Mouse (Mus musculus) E14TG2a.4 (cell line): ENCODE results near the gene Kif13a.
A peak's percentile ranks its signal among the peaks of the same experiment; 100 is the strongest.

ENCODE experiments used
- H3K27me3 ChIP-seq: 2 replicates; pipeline ENCODE4 v1.6.1; 2014; ENCODE audit warnings: low read length, control low read depth; ENCODE audit not compliant: insufficient read depth
- H3K36me3 ChIP-seq: 2 replicates; pipeline ENCODE4 v1.6.1; 2014; ENCODE audit warnings: low read length, control low read depth; ENCODE audit not compliant: insufficient read depth
- H3K4me1 ChIP-seq: replicated peaks from 2 replicates; pipeline ENCODE4 v1.6.1; 2014; ENCODE audit warnings: low read depth, low read length, control low read depth
- H3K4me3 ChIP-seq: replicated peaks from 2 replicates; pipeline ENCODE4 v1.5.1; 2014; ENCODE audit warnings: mild to moderate bottlenecking, low read length
- H3K9me3 ChIP-seq: 2 replicates; pipeline ENCODE4 v1.6.1; 2014; ENCODE audit warnings: low read length, control low read depth
- CTCF ChIP-seq: conservative IDR thresholded peaks from 2 replicates; pipeline ENCODE4 v1.5.1; 2014; ENCODE audit warnings: low read length
- NANOG ChIP-seq: IDR thresholded peaks from 2 replicates; pipeline ENCODE4 v1.6.1; 2014; ENCODE audit warnings: borderline replicate concordance, low read length, mixed read lengths
- POU5F1 ChIP-seq: IDR thresholded peaks from 2 replicates; pipeline ENCODE4 v1.6.1; 2014; ENCODE audit warnings: low read length, borderline replicate concordance

The Kif13a gene

GRCm38 (mm10) chr13:46760921-46761320 is 168.7 kb downstream of the Kif13a start:
- Histone ChIP-seq H3K36me3 (peaks cover 32% of the 10 kb centered on the region), H3K4me3 (no peak overlapping the region), H3K4me1 (peaks cover 37% of the 10 kb centered on the region), H3K27me3 (no peaks in the 10 kb centered on the region), H3K9me3 (no peaks in the 10 kb centered on the region)
- TF ChIP-seq CTCF (no peak), POU5F1 (no peak), NANOG (no peak)

GRCm38 (mm10) chr13:46759281-46759809 is 170.3 kb downstream of the Kif13a start:
- Histone ChIP-seq H3K36me3 (peaks cover 29% of the 10 kb centered on the region), H3K9me3 (no peaks in the 10 kb centered on the region), H3K4me1 (peaks cover 37% of the 10 kb centered on the region), H3K27me3 (no peaks in the 10 kb centered on the region), H3K4me3 (peak overlapping the region; percentile 64)
- TF ChIP-seq NANOG (no peak), POU5F1 (no peak), CTCF (no peak)

GRCm38 (mm10) chr13:46758627-46759026 is 171.0 kb downstream of the Kif13a start:
- Histone ChIP-seq H3K4me1 (peaks cover 37% of the 10 kb centered on the region), H3K4me3 (peak overlapping the region; percentile 64), H3K9me3 (no peaks in the 10 kb centered on the region), H3K36me3 (peaks cover 29% of the 10 kb centered on the region), H3K27me3 (no peaks in the 10 kb centered on the region)
- TF ChIP-seq CTCF (no peak; the same call in 1 of the 2 replicates), POU5F1 (no peak), NANOG (no peak)

GRCm38 (mm10) chr13:46757946-46758345 is 171.7 kb downstream of the Kif13a start:
- TF ChIP-seq CTCF (0 out of 2 replicates have a peak, but pooled peaks have one; percentile 9), POU5F1 (no peak), NANOG (no peak)
- H3K27me3 ChIP-seq: no peaks in the 10 kb centered on the region
- peaks cover 42% of the 10 kb centered on the region for H3K4me1 ChIP-seq
- no peaks in the 10 kb centered on the region for H3K9me3 ChIP-seq
- H3K36me3 ChIP-seq: peaks cover 25% of the 10 kb centered on the region
- H3K4me3 ChIP-seq: peak overlapping the region; percentile 64

- Histone ChIP-seq H3K27me3 (no peaks in the 10 kb centered on the region), H3K36me3 (peaks cover 20% of the 10 kb centered on the region), H3K4me1 (peaks cover 45% of the 10 kb centered on the region), H3K4me3 (peak overlapping the region; percentile 62), H3K9me3 (no peaks in the 10 kb centered on the region)
- TF ChIP-seq CTCF (no peak), NANOG (no peak), POU5F1 (no peak)
These were observed 176.4 kb downstream of the Kif13a start for GRCm38 (mm10) chr13:46753294-46753693.

- Histone ChIP-seq H3K36me3 (peaks cover 20% of the 10 kb centered on the region), H3K4me1 (peaks cover 39% of the 10 kb centered on the region), H3K4me3 (peak overlapping the region; percentile 62), H3K27me3 (no peaks in the 10 kb centered on the region), H3K9me3 (no peaks in the 10 kb centered on the region)
- TF ChIP-seq NANOG (no peak), POU5F1 (no peak), CTCF (no peak)
These were observed 177.0 kb downstream of the Kif13a start for GRCm38 (mm10) chr13:46752566-46753229.

- H3K9me3 ChIP-seq: no peaks in the 10 kb centered on the region
- peaks cover 23% of the 10 kb centered on the region for H3K4me1 ChIP-seq
- peaks cover 20% of the 10 kb centered on the region for H3K36me3 ChIP-seq
- peaks cover 4% of the 10 kb centered on the region; the same call in 1 of the 2 replicates for H3K27me3 ChIP-seq
- TF ChIP-seq POU5F1 (no peak), NANOG (no peak), CTCF (no peak)
- no peak overlapping the region for H3K4me3 ChIP-seq
These were observed 181.4 kb downstream of the Kif13a start for GRCm38 (mm10) chr13:46748138-46748873.

GRCm38 (mm10) chr13:46743821-46744220 is 185.8 kb downstream of the Kif13a start:
- Histone ChIP-seq H3K4me3 (no peak overlapping the region), H3K4me1 (no peaks in the 10 kb centered on the region), H3K9me3 (no peaks in the 10 kb centered on the region), H3K36me3 (no peaks in the 10 kb centered on the region), H3K27me3 (peaks cover 4% of the 10 kb centered on the region; the same call in 1 of the 2 replicates)
- no peak for TF ChIP-seq POU5F1
- no peak for TF ChIP-seq CTCF
- TF ChIP-seq NANOG: no peak
